Mouse (Mus musculus) limb, embryonic 15.5 days (tissue): ENCODE measurements around the gene Jak3. TPM values are rescaled to one million over a fixed set of nuclear protein-coding genes. Genes with fewer than 3 reads are reported as not detected.

Source experiments
- ATAC-seq: fragments of 200-750 bp; cut with Nextera tagmentation; 2 replicates; pipeline ENCODE4 v1.8.0; 2017; ENCODE audit warnings: low read depth, moderate TSS enrichment; ENCODE audit not compliant: insufficient number of reproducible peaks, low FRiP score, low TSS enrichment
- H3K27ac ChIP-seq: fragments of 300-500 bp; sonication (generic); 2 replicates; pipeline ENCODE4 v1.5.1; 2015; ENCODE audit warnings: moderate library complexity, mild to moderate bottlenecking, inconsistent platforms
- H3K27me3 ChIP-seq: fragments of 300-500 bp; sonication (generic); 2 replicates; pipeline ENCODE4 v1.6.1; 2015; ENCODE audit warnings: inconsistent platforms
- H3K36me3 ChIP-seq: fragments of 300-500 bp; sonication (generic); 2 replicates; pipeline ENCODE4 v1.6.1; 2015; ENCODE audit warnings: inconsistent platforms
- H3K4me1 ChIP-seq: fragments of 300-500 bp; sonication (generic); 2 replicates; pipeline ENCODE4 v1.6.1; 2015; ENCODE audit warnings: inconsistent platforms
- H3K4me2 ChIP-seq: fragments of 300-500 bp; sonication (generic); 2 replicates; pipeline ENCODE4 v1.6.1; 2015; ENCODE audit warnings: mild to moderate bottlenecking, inconsistent platforms
- H3K4me3 ChIP-seq: fragments of 300-500 bp; sonication (generic); 2 replicates; pipeline ENCODE4 v1.5.1; 2015; ENCODE audit warnings: mild to moderate bottlenecking, inconsistent platforms
- H3K9ac ChIP-seq: fragments of 300-500 bp; sonication (generic); 2 replicates; pipeline ENCODE4 v1.6.1; 2015; ENCODE audit warnings: inconsistent platforms
- H3K9me3 ChIP-seq: fragments of 300-500 bp; sonication (generic); 2 replicates; pipeline ENCODE4 v1.6.1; 2016; ENCODE audit warnings: inconsistent platforms
- WGBS: fragments of 180-500 bp; shearing (Covaris S2); methylation state at CpG from one replicate; pipeline ENCODE4 v1.1.7; 2015; 5-methylcytosine and 5-hydroxymethylcytosine counted together
- polyA plus RNA-seq: library from polyadenylated mRNA; unstranded; fragments of >200 nt; fragmentation: Nextera tagmentation; extraction: Ambion mirVana; gene quantifications from 2 replicates; pipeline ENCODE4 v1.2.1, GENCODE M21; 2015

The Jak3 gene
- polyA plus RNA-seq, 1 experiment from 2014 or later: 5.3 TPM

DNA sequence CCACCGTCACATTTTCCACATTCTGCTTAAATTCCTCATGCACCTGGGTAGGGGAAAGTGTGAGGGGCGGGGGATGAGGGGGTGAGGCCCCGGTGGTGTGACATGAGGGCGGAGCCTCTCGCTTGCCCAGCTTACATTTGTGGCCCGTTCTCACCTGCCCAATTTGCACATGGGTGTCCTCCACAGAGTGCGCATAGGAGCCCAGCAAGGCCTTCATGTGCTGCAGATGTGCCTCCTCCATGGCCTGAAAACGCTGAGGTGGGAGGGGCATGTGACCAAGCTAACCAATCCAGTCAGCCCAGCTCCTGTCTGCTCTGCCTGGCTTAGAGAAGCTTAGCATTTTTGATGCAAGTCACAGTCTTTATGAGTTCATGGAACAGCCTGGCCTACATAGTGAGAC, 39.4 kb downstream of the Jak3 start:
- H3K9ac ChIP-seq: no peak overlapping the region
- whole genome bisulfite sequencing: 26% methylated on average over 8 of the region's 8 CpGs
- H3K4me3 ChIP-seq: no peak overlapping the region; the same call in 1 of the 2 replicates
- no peaks in the 10 kb centered on the region for H3K4me1 ChIP-seq
- H3K27me3 ChIP-seq: no peaks in the 10 kb centered on the region
- ATAC-seq: no peak
- no peak overlapping the region for H3K27ac ChIP-seq
- no peak overlapping the region for H3K4me2 ChIP-seq
- no peaks in the 10 kb centered on the region for H3K36me3 ChIP-seq
- H3K9me3 ChIP-seq: no peaks in the 10 kb centered on the region

GRCm38 (mm10) chr8:71716561-71717053, 40.5 kb downstream of the Jak3 start:
- no peaks in the 10 kb centered on the region for H3K9me3 ChIP-seq
- H3K4me1 ChIP-seq: no peaks in the 10 kb centered on the region
- no peak overlapping the region for H3K27ac ChIP-seq
- no peak for ATAC-seq
- no peaks in the 10 kb centered on the region for H3K36me3 ChIP-seq
- WGBS: 74% methylated on average over 13 of the region's 13 CpGs
- no peak overlapping the region for H3K4me3 ChIP-seq
- H3K4me2 ChIP-seq: no peak overlapping the region
- no peaks in the 10 kb centered on the region for H3K27me3 ChIP-seq
- H3K9ac ChIP-seq: no peak overlapping the region

DNA sequence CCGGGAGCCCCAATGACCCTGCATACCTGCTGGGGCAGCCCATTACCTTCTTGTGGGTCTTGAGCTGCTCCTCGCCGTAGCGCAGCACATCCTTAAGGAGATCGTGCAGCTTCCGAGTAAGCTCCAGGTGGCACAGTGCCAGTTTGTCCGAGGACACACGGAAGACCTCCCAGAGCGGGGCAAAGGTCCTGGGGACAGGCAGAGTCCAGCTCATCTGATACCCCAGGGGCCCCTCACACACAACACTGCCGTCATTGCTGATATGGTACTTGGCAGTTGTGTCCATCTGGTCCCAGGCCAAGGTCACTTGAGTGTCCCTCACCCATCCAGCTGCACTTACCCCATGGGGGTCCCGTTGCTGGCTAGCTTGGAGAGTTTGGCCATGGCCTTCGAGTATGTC, 41.0 kb downstream of the Jak3 start:
- H3K27me3 ChIP-seq: no peaks in the 10 kb centered on the region
- no peak overlapping the region for H3K4me3 ChIP-seq
- no peak overlapping the region for H3K27ac ChIP-seq
- H3K9me3 ChIP-seq: no peaks in the 10 kb centered on the region
- no peaks in the 10 kb centered on the region for H3K36me3 ChIP-seq
- H3K9ac ChIP-seq: no peak overlapping the region
- no peaks in the 10 kb centered on the region for H3K4me1 ChIP-seq
- H3K4me2 ChIP-seq: no peak overlapping the region
- WGBS: 84% methylated on average over 12 of the region's 12 CpGs
- ATAC-seq: no peak

GRCm38 (mm10) chr8:71718252-71718651, 42.2 kb downstream of the Jak3 start:
- ATAC-seq: no peak
- H3K9ac ChIP-seq: no peak overlapping the region
- H3K36me3 ChIP-seq: no peaks in the 10 kb centered on the region
- no peak overlapping the region for H3K4me2 ChIP-seq
- 0 out of 2 replicates have a peak, but pooled peaks cover 1% of the 10 kb centered on the region for H3K27me3 ChIP-seq
- no peak overlapping the region for H3K27ac ChIP-seq
- WGBS: 32% methylated on average over 3 of the region's 3 CpGs
- no peak overlapping the region for H3K4me3 ChIP-seq
- H3K9me3 ChIP-seq: no peaks in the 10 kb centered on the region
- H3K4me1 ChIP-seq: no peaks in the 10 kb centered on the region

DNA sequence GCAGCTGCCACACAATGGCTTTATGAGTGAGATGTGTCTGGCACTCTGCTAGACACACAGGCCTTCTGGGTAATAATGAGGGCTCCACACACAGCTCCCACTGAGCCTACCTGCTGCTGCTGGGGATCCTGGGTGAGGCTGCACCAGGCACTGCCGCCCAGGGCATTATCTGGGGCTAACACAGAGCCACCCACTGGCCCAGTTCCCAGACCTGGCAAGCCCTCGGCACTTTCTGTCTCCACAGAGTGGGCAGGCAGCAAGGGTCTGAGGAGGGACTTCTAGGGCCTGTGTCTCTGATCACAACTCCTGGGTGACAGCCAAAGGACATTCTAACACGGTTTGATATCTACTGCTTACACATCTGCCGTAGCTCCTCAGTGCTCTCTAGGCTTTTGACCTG, 43.1 kb downstream of the Jak3 start:
- Histone ChIP-seq H3K4me2 (no peak overlapping the region), H3K9me3 (no peaks in the 10 kb centered on the region), H3K4me1 (no peaks in the 10 kb centered on the region), H3K27ac (no peak overlapping the region), H3K36me3 (no peaks in the 10 kb centered on the region), H3K4me3 (no peak overlapping the region), H3K27me3 (peaks cover 5% of the 10 kb centered on the region), H3K9ac (no peak overlapping the region)
- no peak for ATAC-seq
- 63% methylated on average over 4 of the region's 4 CpGs for WGBS

GRCm38 (mm10) chr8:71719928-71720457, 43.9 kb downstream of the Jak3 start:
- H3K4me3 ChIP-seq: no peak overlapping the region
- no peak overlapping the region for H3K27ac ChIP-seq
- 35% methylated on average over 7 of the region's 7 CpGs for WGBS
- H3K9me3 ChIP-seq: no peaks in the 10 kb centered on the region
- peaks cover 2% of the 10 kb centered on the region for H3K4me1 ChIP-seq
- H3K36me3 ChIP-seq: no peaks in the 10 kb centered on the region
- no peak overlapping the region for H3K9ac ChIP-seq
- H3K27me3 ChIP-seq: peaks cover 13% of the 10 kb centered on the region
- no peak overlapping the region for H3K4me2 ChIP-seq
- ATAC-seq: no peak

GRCm38 (mm10) chr8:71723047-71723551, 47.0 kb downstream of the Jak3 start:
- H3K27ac ChIP-seq: no peak overlapping the region
- no peak overlapping the region for H3K9ac ChIP-seq
- no peaks in the 10 kb centered on the region for H3K9me3 ChIP-seq
- 63% methylated on average over 14 of the region's 14 CpGs for WGBS
- H3K36me3 ChIP-seq: no peaks in the 10 kb centered on the region
- H3K4me3 ChIP-seq: no peak overlapping the region
- peaks cover 43% of the 10 kb centered on the region for H3K27me3 ChIP-seq
- no peak for ATAC-seq
- no peak overlapping the region for H3K4me2 ChIP-seq
- H3K4me1 ChIP-seq: peaks cover 12% of the 10 kb centered on the region

GRCm38 (mm10) chr8:71724389-71724788, 48.3 kb downstream of the Jak3 start:
- no peak overlapping the region for H3K9ac ChIP-seq
- H3K4me2 ChIP-seq: no peak overlapping the region
- no peaks in the 10 kb centered on the region for H3K9me3 ChIP-seq
- 70% methylated on average over 4 of the region's 4 CpGs for WGBS
- H3K36me3 ChIP-seq: no peaks in the 10 kb centered on the region
- H3K4me1 ChIP-seq: peaks cover 22% of the 10 kb centered on the region
- no peak overlapping the region for H3K27ac ChIP-seq
- H3K27me3 ChIP-seq: peaks cover 48% of the 10 kb centered on the region
- H3K4me3 ChIP-seq: peak overlapping the region; percentile 56; the same call in 1 of the 2 replicates
- ATAC-seq: no peak

DNA sequence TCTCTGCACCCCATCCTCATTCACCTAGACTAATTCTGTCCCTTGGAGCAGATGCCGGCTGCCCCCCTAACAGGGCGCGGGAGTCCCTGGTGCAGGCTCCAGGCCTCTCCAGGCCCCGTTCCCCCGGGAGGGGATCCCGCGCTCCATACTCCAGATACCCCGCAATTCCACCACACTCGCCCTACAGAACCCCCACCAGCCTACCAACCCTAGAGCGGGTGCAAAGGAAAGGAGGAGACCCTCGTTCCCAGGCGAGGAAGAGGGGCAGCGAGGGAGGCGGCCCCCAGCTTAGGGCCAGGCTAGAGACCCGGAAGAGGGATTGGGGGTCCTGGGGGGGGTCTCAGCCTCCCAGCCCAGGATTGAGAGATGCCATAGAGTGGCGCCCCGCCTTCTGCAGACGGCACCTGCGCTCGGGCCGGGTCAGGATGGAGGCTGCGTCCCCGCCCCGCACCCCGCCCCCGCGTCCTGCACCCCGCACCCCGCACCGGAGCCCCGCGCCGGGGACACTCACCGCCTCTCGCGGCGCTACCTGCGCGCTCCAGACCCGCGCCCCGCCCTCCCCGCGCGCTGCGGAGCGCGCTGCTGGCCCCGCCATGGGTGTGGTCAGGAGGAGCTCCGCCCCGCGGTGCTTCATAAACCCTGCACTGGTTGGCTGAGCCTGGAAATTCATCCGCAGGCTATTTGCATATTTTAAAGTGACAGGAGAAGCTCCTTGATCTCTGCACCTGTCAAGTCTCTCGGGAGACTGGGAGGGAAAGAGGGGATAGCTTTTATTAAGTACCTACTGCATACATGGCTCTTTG, 49.2 kb downstream of the Jak3 start, which contains the start of gene Fcho1:
Gene Fcho1 (minus strand): TSS at position 595 of the 803 bp plus-strand sequence.
- 0 out of 2 replicates have a peak within 1 kb of the TSS, but pooled peaks have one; percentile 23 for H3K9ac ChIP-seq
- no peak within 1 kb of the TSS for H3K27ac ChIP-seq
- H3K27me3 ChIP-seq: peaks cover 50% of the 10 kb centered on the region
- no peaks in the 10 kb centered on the region for H3K9me3 ChIP-seq
- WGBS: 1% methylated on average over 44 of the region's 54 CpGs
- peaks cover 23% of the 10 kb centered on the region for H3K4me1 ChIP-seq
- peak within 1 kb of the TSS; percentile 87 for H3K4me2 ChIP-seq
- H3K36me3 ChIP-seq: no peaks in the 10 kb centered on the region
- H3K4me3 ChIP-seq: peak within 1 kb of the TSS; percentile 56
- no peak; the same call in 1 of the 2 replicates for ATAC-seq

DNA sequence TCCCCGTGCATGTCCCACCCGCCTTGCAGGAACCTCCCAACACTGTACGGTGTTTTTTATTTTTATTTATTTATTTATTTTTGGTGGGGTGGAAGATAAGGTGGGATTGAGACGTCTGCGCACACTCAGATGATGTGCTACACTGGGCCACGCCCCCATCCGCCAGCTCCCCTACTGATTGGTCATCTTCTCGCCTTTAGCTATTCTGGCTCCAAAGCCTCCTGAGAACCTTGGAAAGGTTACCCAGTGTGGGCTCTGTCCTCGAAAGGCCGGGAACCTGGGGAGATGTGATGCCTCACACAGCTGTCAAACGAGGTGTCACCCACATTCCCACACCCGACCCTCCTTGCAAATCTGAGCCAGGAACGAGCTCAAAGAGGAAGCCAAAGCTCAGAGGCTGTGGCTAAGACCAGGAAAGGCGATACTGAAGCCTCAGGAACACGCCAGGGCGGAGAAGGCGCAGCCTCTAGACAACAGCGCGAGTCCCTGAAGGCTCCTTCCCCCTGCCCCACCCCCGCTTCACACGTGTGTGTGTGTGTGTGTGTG, 52.2 kb downstream of the Jak3 start:
- ATAC-seq: no peak
- peaks cover 48% of the 10 kb centered on the region for H3K27me3 ChIP-seq

DNA sequence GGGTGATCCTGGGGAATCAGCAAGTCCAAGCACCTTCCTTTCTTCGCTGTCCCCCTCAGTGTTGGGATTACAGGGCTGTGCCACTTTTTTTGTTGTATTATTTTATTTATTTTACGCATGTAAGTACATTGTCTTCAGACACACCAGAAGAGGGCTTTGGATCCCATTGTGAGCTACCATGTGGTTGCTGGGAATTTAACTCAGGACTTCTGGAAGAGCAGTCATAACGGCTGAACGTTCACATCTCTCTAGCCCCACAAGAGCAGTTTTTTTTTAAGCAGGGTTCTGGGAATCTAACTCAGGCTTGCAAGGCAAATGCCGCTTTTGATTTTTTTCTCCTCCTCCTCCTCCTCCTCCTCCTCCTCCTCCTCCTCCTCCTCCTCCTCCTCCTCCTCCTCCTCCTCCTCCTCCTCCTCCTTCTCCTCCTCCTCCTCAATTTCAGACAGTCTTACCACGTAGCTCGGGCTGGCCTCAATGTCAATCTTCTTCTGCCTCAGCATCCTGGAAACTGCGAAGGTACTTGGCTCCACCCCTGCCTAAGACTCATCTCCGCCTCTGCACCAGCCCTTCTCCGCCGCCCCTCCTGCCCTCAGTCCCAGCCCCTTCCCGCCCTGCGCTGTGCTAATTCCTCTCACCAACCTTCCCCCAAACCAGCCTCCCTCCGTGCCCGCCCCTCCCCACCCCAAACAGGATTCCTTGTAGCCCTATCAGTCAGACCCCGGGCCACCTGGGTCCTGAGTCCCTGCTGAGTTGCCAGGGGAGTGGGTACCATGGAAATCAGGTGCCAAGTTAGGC, 52.9 kb downstream of the Jak3 start:
- Histone ChIP-seq H3K9ac (no peak overlapping the region), H3K4me1 (peaks cover 23% of the 10 kb centered on the region), H3K36me3 (no peaks in the 10 kb centered on the region), H3K27me3 (peaks cover 46% of the 10 kb centered on the region), H3K27ac (no peak overlapping the region), H3K4me3 (peak overlapping the region; percentile 28; the same call in 1 of the 2 replicates), H3K9me3 (no peaks in the 10 kb centered on the region), H3K4me2 (peak overlapping the region; percentile 55)
- WGBS: 4% methylated on average over 16 of the region's 16 CpGs
- ATAC-seq: no peak

More for the DNA sequence above, 52.2 kb downstream of the Jak3 start:
- peak overlapping the region; percentile 28 for H3K4me3 ChIP-seq
- H3K36me3 ChIP-seq: no peaks in the 10 kb centered on the region
- no peak overlapping the region for H3K27ac ChIP-seq
- 7% methylated on average over 19 of the region's 21 CpGs for WGBS
- H3K9ac ChIP-seq: no peak overlapping the region
- H3K4me2 ChIP-seq: peak overlapping the region; percentile 55
- H3K4me1 ChIP-seq: peaks cover 23% of the 10 kb centered on the region
- no peaks in the 10 kb centered on the region for H3K9me3 ChIP-seq
